Mouse (Mus musculus) heart, embryonic 13.5 days (tissue): ENCODE measurements around the gene Hddc2. TPM values are rescaled to one million over a fixed set of nuclear protein-coding genes. Genes with fewer than 3 reads are reported as not detected.

ENCODE experiments used
- ATAC-seq: fragments of 200-750 bp; cut with Nextera tagmentation; 2 replicates; pipeline ENCODE4 v1.8.0; 2017; ENCODE audit warnings: moderate TSS enrichment; ENCODE audit not compliant: insufficient number of reproducible peaks, low FRiP score, low TSS enrichment; ENCODE audit errors: extremely low read depth
- H3K27ac ChIP-seq: fragments of 300-500 bp; sonication (generic); replicated peaks from 2 replicates; pipeline ENCODE4 v1.5.1; 2015; ENCODE audit warnings: moderate library complexity, mild to moderate bottlenecking, inconsistent platforms
- H3K27me3 ChIP-seq: fragments of 300-500 bp; sonication (generic); replicated peaks from 2 replicates; pipeline ENCODE4 v1.6.1; 2015; ENCODE audit warnings: mild to moderate bottlenecking, inconsistent platforms
- H3K36me3 ChIP-seq: fragments of 300-500 bp; sonication (generic); 2 replicates; pipeline ENCODE4 v1.6.1; 2015; ENCODE audit warnings: mild to moderate bottlenecking, inconsistent platforms
- H3K4me1 ChIP-seq: fragments of 300-500 bp; sonication (generic); 2 replicates; pipeline ENCODE4 v1.6.1; 2015; ENCODE audit warnings: inconsistent platforms
- H3K4me2 ChIP-seq: fragments of 300-500 bp; sonication (generic); 2 replicates; pipeline ENCODE4 v1.6.1; 2015; ENCODE audit warnings: inconsistent platforms, mild to moderate bottlenecking, moderate library complexity
- H3K4me3 ChIP-seq: fragments of 300-500 bp; sonication (generic); 2 replicates; pipeline ENCODE4 v1.5.1; 2015; ENCODE audit warnings: moderate library complexity, mild to moderate bottlenecking, inconsistent platforms
- H3K9ac ChIP-seq: fragments of 300-500 bp; sonication (generic); 2 replicates; pipeline ENCODE4 v1.6.1; 2015; ENCODE audit warnings: inconsistent platforms, mild to moderate bottlenecking, moderate library complexity
- H3K9me3 ChIP-seq: fragments of 300-500 bp; sonication (generic); 2 replicates; pipeline ENCODE4 v1.6.1; 2016; ENCODE audit warnings: inconsistent platforms
- WGBS: fragments of 180-500 bp; shearing (Covaris S2); methylation state at CpG from one replicate; pipeline ENCODE4 v1.1.7; 2015; ENCODE audit warnings: mixed read lengths; 5-methylcytosine and 5-hydroxymethylcytosine counted together
- polyA plus RNA-seq: library from polyadenylated mRNA; unstranded; fragments of >200 nt; fragmentation: Nextera tagmentation; extraction: Ambion mirVana; gene quantifications from 2 replicates; pipeline ENCODE4 v1.2.1, GENCODE M21; 2015

Hddc2 gene
- polyA plus RNA-seq, 1 experiment from 2014 or later: 49.4 TPM

DNA sequence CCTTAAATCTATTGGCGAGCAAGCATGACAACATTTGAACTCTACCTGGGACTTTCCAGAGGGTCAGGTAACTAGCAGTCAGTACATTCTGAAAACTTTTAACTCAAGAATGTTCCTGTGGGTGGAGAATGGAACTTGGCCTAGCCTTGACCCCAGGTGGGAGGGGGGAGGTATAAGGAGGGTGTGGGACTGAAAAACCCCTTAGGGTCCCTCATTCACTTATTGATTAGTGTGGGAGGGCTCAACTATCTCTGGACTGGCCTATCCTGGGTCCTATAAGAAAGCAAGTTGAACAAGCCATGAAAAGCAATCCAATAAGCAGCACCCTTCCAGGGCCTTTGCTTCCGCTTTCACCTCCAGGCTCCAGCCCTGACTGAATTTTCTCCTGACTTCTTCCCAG is 9.7 kb upstream of the Hddc2 start:
- Histone ChIP-seq H3K4me3 (no peak overlapping the region), H3K9ac (no peak overlapping the region), H3K36me3 (no peaks in the 10 kb centered on the region), H3K27ac (no peak overlapping the region), H3K27me3 (peaks cover 7% of the 10 kb centered on the region; the same call in 1 of the 2 replicates), H3K4me2 (no peak overlapping the region), H3K4me1 (peaks cover 6% of the 10 kb centered on the region; the same call in 1 of the 2 replicates), H3K9me3 (no peaks in the 10 kb centered on the region)
- ATAC-seq: no peak
- 87% methylated on average over 2 of the region's 2 CpGs for WGBS

DNA sequence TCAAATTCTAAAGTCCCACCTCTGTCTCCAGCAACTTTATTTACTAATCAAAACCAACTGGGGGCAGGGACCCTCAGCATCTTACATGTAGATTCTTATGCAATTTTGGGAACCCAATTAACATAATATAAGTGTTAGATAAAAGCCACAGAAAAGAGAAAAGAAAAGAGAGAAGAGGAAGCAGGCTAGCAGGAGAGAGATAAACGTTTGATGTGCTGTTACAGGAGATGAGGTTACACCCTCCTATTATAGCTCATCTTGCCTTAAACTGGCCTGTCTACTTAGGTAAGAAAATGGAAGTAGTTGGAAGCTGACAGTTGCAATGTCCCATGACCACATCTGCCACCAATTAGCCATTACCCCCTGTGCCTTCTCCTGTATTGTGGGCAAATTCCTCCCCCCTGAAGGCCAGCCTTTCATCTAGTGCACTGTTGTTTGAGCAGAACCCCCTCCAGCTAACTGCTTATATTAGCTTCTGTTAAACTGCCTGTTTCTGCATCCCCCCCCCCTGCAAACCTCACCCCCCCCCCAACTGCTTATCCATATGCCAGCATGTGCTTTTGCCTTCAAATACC is 6.1 kb upstream of the Hddc2 start:
- Histone ChIP-seq H3K4me1 (no peaks in the 10 kb centered on the region), H3K36me3 (no peaks in the 10 kb centered on the region), H3K4me2 (no peak overlapping the region), H3K27ac (no peak overlapping the region), H3K4me3 (no peak overlapping the region), H3K9ac (no peak overlapping the region), H3K9me3 (no peaks in the 10 kb centered on the region), H3K27me3 (peaks cover 3% of the 10 kb centered on the region; the same call in 1 of the 2 replicates)
- WGBS: 6% methylated on average over 1 of the region's 1 CpGs
- no peak for ATAC-seq

DNA sequence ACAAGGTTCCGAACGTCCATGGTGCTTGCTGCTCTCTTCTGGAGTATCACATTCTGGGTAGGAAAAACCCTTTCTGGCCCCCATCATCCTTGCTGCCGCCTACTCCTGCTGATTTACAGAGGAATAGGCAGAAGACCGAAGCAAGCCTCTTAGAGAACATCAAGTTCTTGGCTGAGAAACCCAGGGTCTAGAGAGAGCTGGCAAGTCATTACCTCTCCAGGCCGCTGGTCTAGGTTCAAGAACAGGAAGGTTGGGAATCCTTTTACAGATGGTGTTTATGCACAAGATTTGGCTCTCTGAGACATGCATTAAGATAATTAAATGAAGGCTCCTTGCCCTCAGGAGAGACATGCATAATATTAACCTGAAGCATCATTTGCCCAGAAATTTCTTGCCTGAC is 5.3 kb downstream of the Hddc2 start:
- Histone ChIP-seq H3K9ac (no peak overlapping the region), H3K36me3 (peaks cover 62% of the 10 kb centered on the region), H3K9me3 (no peaks in the 10 kb centered on the region), H3K4me2 (no peak overlapping the region), H3K4me3 (no peak overlapping the region), H3K4me1 (peaks cover 13% of the 10 kb centered on the region), H3K27me3 (no peaks in the 10 kb centered on the region), H3K27ac (no peak overlapping the region)
- 66% methylated on average over 5 of the region's 5 CpGs for WGBS
- ATAC-seq: no peak

DNA sequence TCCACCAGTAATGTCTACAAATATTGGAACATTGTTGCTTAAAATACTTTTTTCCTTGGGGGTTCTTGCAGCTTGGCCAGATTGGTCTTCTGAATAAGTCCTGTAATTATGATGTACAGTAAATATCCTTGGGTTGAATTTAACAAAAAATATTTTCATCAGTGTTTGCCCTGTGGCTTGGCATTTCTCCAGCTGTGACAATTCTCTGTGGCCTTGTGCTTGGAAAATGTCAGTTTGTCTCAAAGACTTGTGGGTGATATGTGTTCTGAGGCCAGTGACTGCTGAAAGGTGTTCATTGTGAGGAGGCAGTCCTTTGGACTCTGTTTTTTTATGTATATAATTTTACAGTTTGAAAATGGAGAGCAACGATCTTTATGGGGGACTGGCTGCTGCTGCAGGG is 16.3 kb downstream of the Hddc2 start:
- Histone ChIP-seq H3K9ac (no peak overlapping the region), H3K9me3 (no peaks in the 10 kb centered on the region), H3K4me3 (no peak overlapping the region), H3K27me3 (no peaks in the 10 kb centered on the region), H3K27ac (no peak overlapping the region), H3K36me3 (peaks cover 32% of the 10 kb centered on the region), H3K4me2 (no peak overlapping the region), H3K4me1 (peaks cover 4% of the 10 kb centered on the region; the same call in 1 of the 2 replicates)
- no peak for ATAC-seq
- WGBS: 69% methylated on average over 1 of the region's 1 CpGs

DNA sequence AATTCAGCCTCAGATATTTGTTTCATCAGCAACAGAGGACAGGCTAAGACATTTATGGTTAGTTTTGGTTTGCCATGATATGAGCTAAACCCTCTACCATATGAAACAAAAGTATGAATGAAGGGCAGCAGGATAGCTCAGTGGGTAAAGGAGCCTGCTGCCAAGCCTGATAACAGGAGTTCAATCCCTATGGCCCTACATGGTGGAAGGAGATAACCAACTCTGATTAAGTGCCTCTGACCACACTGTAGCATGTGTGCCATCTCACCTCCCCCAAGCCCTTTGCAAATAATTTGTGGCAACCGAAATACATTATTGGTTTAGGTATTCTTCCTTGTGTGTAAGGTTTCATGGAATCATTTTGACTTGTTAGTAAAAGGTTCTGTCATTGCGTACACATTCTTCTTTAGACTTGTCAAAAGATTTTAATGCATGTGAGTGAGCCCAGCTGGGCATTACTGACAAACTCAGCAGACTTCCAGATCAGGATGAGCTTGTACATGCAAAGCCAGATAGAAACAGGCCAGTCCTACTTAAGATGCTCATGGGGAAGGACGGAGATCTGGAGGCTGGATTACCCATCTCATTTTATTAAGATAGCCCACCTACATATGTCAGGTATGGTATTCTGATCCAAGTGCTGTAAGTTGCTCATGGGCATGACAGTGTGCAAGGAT is 17.2 kb downstream of the Hddc2 start:
- H3K4me3 ChIP-seq: no peak overlapping the region
- no peak overlapping the region for H3K4me2 ChIP-seq
- no peaks in the 10 kb centered on the region for H3K27me3 ChIP-seq
- peaks cover 32% of the 10 kb centered on the region for H3K36me3 ChIP-seq
- no peak overlapping the region for H3K9ac ChIP-seq
- no peak overlapping the region for H3K27ac ChIP-seq
- H3K9me3 ChIP-seq: no peaks in the 10 kb centered on the region
- no peak for ATAC-seq
- peaks cover 4% of the 10 kb centered on the region; the same call in 1 of the 2 replicates for H3K4me1 ChIP-seq
- WGBS: 80% methylated on average over 3 of the region's 3 CpGs

DNA sequence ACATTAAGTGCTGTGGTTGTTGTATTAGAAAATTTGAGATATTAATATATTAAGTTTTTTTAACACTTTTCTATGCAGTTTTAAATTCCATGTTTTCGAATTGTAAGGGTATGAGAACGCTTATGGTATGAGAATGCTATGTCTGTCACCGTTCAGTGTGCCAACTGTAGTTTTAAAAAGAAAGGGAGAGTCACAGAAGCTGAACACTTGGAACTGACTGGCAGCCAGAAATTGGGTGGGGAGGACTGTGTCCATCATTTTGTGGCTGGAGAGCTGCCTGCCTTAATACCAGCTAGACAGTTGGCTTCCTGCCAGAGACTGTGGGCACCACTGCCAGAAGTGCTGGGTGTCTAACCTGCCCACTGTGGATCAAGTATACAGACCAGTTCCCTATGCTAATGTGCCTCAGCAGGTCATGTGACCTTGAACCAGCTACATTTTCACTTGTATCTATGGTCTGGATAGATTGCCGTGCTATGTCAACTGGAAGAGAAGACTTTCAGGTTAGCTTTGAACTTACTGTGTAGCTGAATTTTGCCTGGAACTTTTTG is 18.1 kb downstream of the Hddc2 start:
- 80% methylated on average over 4 of the region's 4 CpGs for WGBS
- H3K27ac ChIP-seq: no peak overlapping the region
- H3K9me3 ChIP-seq: no peaks in the 10 kb centered on the region
- no peak overlapping the region for H3K4me2 ChIP-seq
- H3K9ac ChIP-seq: no peak overlapping the region
- no peak for ATAC-seq
- H3K27me3 ChIP-seq: no peaks in the 10 kb centered on the region
- peaks cover 25% of the 10 kb centered on the region for H3K36me3 ChIP-seq
- peaks cover 4% of the 10 kb centered on the region; the same call in 1 of the 2 replicates for H3K4me1 ChIP-seq
- H3K4me3 ChIP-seq: no peak overlapping the region

DNA sequence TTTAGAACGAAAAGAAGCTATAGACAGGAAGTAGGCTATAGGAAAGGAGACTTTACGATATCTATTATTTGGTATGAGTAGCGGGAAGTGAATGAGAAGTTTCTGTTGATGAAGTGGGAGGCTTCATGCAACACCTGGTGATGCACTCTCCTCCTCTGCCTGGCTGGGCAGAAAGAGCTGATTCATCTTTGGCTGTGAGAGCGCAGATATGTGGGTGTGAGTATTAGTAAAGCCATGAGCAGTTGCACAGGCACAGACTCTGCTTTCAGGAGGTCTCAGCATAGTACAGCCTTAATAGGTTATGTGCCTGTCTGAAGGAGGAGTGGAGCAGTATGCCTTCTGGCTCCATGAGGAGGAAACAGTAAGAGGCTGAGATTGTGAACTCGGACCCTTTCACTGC is 23.2 kb downstream of the Hddc2 start:
- no peak overlapping the region for H3K4me3 ChIP-seq
- no peaks in the 10 kb centered on the region for H3K36me3 ChIP-seq
- H3K4me2 ChIP-seq: no peak overlapping the region
- H3K4me1 ChIP-seq: peaks cover 1% of the 10 kb centered on the region; the same call in 1 of the 2 replicates
- H3K27ac ChIP-seq: no peak overlapping the region
- H3K9ac ChIP-seq: no peak overlapping the region
- ATAC-seq: no peak
- H3K27me3 ChIP-seq: no peaks in the 10 kb centered on the region
- 76% methylated on average over 5 of the region's 5 CpGs for WGBS
- no peaks in the 10 kb centered on the region for H3K9me3 ChIP-seq

DNA sequence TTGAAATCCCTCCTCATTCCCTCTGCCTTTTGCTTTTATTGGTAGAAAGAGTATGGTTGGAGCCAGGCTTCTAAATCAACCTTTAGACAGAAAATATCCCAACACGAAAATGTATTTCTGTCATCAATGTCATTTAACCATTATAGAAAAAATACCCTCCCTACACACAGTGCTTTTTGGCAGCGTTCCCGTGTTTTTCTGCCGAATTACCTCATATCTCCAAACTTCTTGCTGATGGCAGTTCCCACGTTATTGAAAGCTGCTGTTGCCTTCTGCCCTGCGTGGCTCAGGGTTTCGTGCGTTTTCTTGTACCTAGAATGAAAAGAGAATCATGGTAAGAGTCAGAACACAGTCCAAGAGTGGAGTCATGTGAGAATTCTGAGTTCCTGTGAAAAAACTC is 33.2 kb downstream of the Hddc2 start:
- no peak overlapping the region for H3K4me2 ChIP-seq
- 58% methylated on average over 8 of the region's 8 CpGs for WGBS
- no peaks in the 10 kb centered on the region for H3K36me3 ChIP-seq
- H3K9me3 ChIP-seq: no peaks in the 10 kb centered on the region
- no peaks in the 10 kb centered on the region for H3K27me3 ChIP-seq
- ATAC-seq: no peak
- no peak overlapping the region for H3K27ac ChIP-seq
- H3K9ac ChIP-seq: no peak overlapping the region
- H3K4me3 ChIP-seq: no peak overlapping the region
- no peaks in the 10 kb centered on the region for H3K4me1 ChIP-seq

DNA sequence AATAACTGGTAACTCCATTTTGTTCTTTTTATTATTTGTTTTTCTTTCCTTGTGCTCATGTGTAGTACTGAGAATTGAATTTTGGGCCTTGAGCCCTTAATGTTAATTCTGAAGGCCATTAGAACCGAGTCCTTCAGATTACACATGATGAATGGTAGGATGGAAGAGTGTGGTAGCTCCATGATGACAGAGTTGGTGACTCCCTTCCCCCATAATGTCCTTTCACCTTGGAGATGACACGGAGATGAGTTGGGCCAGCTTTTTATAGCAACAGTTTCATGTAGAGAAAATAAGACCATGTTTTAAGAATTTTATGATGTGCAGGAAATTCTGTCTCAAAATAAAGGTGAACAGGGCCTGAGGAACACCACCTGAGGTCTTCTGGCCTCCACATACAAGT is 37.9 kb downstream of the Hddc2 start:
- 74% methylated on average over 2 of the region's 2 CpGs for WGBS
- H3K4me3 ChIP-seq: no peak overlapping the region
- H3K27ac ChIP-seq: no peak overlapping the region
- H3K9ac ChIP-seq: no peak overlapping the region
- H3K36me3 ChIP-seq: no peaks in the 10 kb centered on the region
- no peak for ATAC-seq
- H3K27me3 ChIP-seq: no peaks in the 10 kb centered on the region
- H3K4me1 ChIP-seq: no peaks in the 10 kb centered on the region
- H3K9me3 ChIP-seq: no peaks in the 10 kb centered on the region
- H3K4me2 ChIP-seq: no peak overlapping the region

DNA sequence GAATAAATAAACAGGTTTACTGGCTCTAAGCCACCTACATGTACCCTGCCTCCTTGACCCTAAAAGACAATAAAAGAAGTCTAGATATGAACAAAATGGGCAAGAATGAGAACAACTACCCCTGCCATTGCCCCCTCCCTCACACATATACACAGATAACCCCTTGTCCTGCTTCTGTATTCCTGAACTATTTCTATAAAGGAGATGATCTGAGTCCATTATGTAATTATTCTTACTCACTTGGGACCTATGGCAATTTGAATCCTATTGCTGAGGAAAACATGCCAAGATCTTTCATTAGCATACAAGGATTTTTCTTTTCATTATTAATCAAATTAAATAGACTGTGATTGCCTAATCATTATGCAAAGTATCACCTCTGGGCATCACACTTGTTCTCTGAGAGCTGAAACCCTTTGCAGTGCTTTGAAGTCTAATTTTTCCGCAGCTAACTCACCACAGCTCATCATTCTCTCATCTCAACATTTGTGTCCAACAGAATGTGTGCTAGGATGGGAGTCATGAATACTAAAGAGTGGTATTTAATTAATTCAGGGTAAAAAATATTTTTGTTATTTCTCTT is 39.8 kb downstream of the Hddc2 start:
- 78% methylated on average over 1 of the region's 1 CpGs for WGBS
- ATAC-seq: no peak
- H3K9ac ChIP-seq: no peak overlapping the region
- H3K27me3 ChIP-seq: no peaks in the 10 kb centered on the region
- no peaks in the 10 kb centered on the region for H3K36me3 ChIP-seq
- H3K4me2 ChIP-seq: no peak overlapping the region
- no peak overlapping the region for H3K4me3 ChIP-seq
- no peaks in the 10 kb centered on the region for H3K4me1 ChIP-seq
- H3K9me3 ChIP-seq: no peaks in the 10 kb centered on the region
- H3K27ac ChIP-seq: no peak overlapping the region

DNA sequence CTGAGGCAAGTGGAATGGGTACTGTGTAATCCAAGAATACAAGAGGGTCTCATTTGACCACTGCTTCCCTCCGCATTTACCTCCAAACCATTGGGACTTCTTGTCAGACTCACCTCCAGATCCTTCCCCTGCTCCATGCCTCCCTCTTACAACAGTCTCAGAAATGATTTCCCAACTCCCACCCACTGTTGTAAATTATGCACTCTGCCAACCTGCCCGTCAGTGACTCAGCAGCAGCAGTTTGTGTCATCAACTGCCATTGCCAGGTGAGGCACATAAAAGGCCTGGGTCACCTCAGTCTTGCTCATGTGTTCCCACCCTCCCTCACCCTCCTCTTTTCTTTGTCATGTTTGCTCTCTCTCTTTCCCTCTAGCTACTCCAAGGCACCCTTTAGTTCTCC is 41.0 kb downstream of the Hddc2 start:
- H3K27ac ChIP-seq: no peak overlapping the region
- WGBS: 79% methylated on average over 2 of the region's 2 CpGs
- H3K4me1 ChIP-seq: no peaks in the 10 kb centered on the region
- H3K27me3 ChIP-seq: no peaks in the 10 kb centered on the region
- H3K4me2 ChIP-seq: no peak overlapping the region
- no peak overlapping the region for H3K9ac ChIP-seq
- H3K4me3 ChIP-seq: no peak overlapping the region
- H3K36me3 ChIP-seq: no peaks in the 10 kb centered on the region
- H3K9me3 ChIP-seq: no peaks in the 10 kb centered on the region
- no peak for ATAC-seq
